Mouse (Mus musculus): Measurements from ENCODE around the gene Gm45711. TPM values are rescaled to one million over a fixed set of nuclear protein-coding genes. Genes with fewer than 3 reads are reported as not detected.
"Not testable (repeated sequence)": the region's sequence is repeated elsewhere in the genome, so short reads cannot be mapped to it uniquely, and the experiment has no call there.

The Gm45711 gene
- total and polyA plus RNA-seq, 3 experiments, result not detected

DNA sequence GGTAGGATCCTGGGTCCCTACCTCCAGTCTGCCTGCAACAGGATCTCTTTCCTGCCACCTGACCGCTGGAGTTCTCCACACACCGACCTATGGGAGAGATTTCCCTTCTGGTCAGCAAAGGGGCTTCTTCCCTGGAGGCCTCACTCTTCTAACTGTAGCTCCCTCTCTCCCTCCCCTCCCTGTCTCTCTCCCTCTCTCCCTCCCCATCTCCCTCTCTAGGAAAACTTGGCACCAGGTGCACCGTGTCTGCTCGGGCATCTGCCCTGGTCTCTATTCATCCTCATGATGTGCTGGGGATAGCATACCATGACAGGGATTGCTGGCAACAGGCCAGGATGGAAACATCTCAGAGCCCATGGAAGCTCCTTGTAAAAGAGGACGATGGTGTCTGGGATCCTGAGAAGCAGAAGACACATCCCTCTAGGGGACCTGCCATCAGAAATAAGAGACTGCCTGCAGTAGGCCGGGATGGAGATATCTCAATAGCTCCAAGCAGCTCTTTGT, 40.9 kb downstream of the Gm45711 start:
- Histone ChIP-seq H3K36me3 (ENCODE audit: control insufficient read depth in 1 of 2, insufficient read depth in 2 of 2, low read length in 2 of 2) (no peaks in the 10 kb centered on the region), H3K27me3 (ENCODE audit: control insufficient read depth in 1 of 2, insufficient read depth in 2 of 2, low read length in 2 of 2) (no peaks in the 10 kb centered on the region), H3K79me2 (ENCODE audit: control insufficient read depth, insufficient read depth, low read length, poor library complexity) (no peaks in the 10 kb centered on the region), H3K9me3 (replicated peaks; ENCODE audit: insufficient read depth, low read length) (no peaks in the 10 kb centered on the region), H3K4me3 (ENCODE audit: control insufficient read depth in 1 of 2, insufficient read depth in 1 of 2, low read depth in 2 of 2, low read length in 2 of 2) (no peak overlapping the region), H3K4me1 (ENCODE audit: control insufficient read depth in 1 of 2, insufficient read depth in 2 of 2, low read length in 2 of 2) (no peaks in the 10 kb centered on the region), H3K27ac (ENCODE audit: control insufficient read depth, low read depth, low read length) (no peak overlapping the region), H3K9ac (ENCODE audit: control insufficient read depth, low read depth, low read length, poor library complexity, severe bottlenecking) (no peak overlapping the region)
- TF ChIP-seq TBP (IDR thresholded peaks at IDR 0.05; ENCODE audit: low read depth, low read length) (no peak), ZC3H11A (IDR thresholded peaks at IDR 0.05; ENCODE audit: low read depth, low read length) (no peak), E2F4 (IDR thresholded peaks at IDR 0.05; ENCODE audit: borderline replicate concordance, low read depth, low read length) (no peak), GABPA (IDR thresholded peaks at IDR 0.05; ENCODE audit: low read depth, low read length) (no peak), CHD2 (IDR thresholded peaks at IDR 0.05; ENCODE audit: low read length) (no peak), MEF2A (IDR thresholded peaks at IDR 0.05; ENCODE audit: extremely low read depth, insufficient replicate concordance, low read depth, low read length, poor library complexity, severe bottlenecking) (no peak), MYC (IDR thresholded peaks at IDR 0.05; ENCODE audit: low read depth, low read length) (no peak), ZMIZ1 (IDR thresholded peaks at IDR 0.05; ENCODE audit: low read depth, low read length) (no peak), TAL1 (IDR thresholded peaks at IDR 0.05; ENCODE audit: low read length) (no peak), NRF1 (IDR thresholded peaks at IDR 0.05; ENCODE audit: insufficient read depth, low read depth, low read length, poor library complexity, severe bottlenecking) (no peak), POLR2A (IDR thresholded peaks at IDR 0.05; ENCODE audit: control insufficient read depth in 1 of 2, insufficient read depth in 1 of 2, low read depth in 1 of 2, low read length in 2 of 2, poor library complexity in 1 of 2) (no peak)
- DNase-seq (ENCODE audit: low read depth, low spot score), result no peak

DNA sequence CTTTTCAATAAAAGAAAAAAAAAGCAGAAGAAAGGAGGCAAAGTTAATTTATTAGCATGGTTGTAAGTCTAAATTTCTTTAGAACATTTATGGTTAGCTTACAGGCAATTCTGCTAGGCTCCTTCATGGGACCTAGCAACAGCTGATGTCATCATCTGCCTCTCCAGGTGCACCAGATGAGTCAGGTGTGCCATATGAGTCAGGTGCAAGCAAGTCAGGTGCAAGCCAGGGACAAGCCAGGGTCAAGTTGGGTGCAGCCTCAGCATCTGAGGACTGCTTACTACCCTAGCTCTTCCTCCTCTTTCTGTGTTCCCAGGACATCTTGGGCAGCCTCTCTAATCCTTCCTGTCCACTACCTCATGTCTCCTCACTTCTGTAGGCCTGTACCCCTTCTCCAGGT, 41.5 kb downstream of the Gm45711 start:
- no peaks in the 10 kb centered on the region for H3K4me1 ChIP-seq (ENCODE audit: control insufficient read depth in 1 of 2, insufficient read depth in 2 of 2, low read length in 2 of 2)
- H3K27ac ChIP-seq (ENCODE audit: control insufficient read depth, low read depth, low read length), result no peak overlapping the region
- no peaks in the 10 kb centered on the region for H3K79me2 ChIP-seq (ENCODE audit: control insufficient read depth, insufficient read depth, low read length, poor library complexity)
- DNase-seq (ENCODE audit: low read depth, low spot score), result no peak
- no peak overlapping the region for H3K9ac ChIP-seq (ENCODE audit: control insufficient read depth, low read depth, low read length, poor library complexity, severe bottlenecking)
- no peaks in the 10 kb centered on the region for H3K36me3 ChIP-seq (ENCODE audit: control insufficient read depth in 1 of 2, insufficient read depth in 2 of 2, low read length in 2 of 2)
- no peak overlapping the region for H3K4me3 ChIP-seq (ENCODE audit: control insufficient read depth in 1 of 2, insufficient read depth in 1 of 2, low read depth in 2 of 2, low read length in 2 of 2)
- H3K27me3 ChIP-seq (ENCODE audit: control insufficient read depth in 1 of 2, insufficient read depth in 2 of 2, low read length in 2 of 2), result no peaks in the 10 kb centered on the region
- H3K9me3 ChIP-seq (replicated peaks; ENCODE audit: insufficient read depth, low read length), result no peaks in the 10 kb centered on the region
- TF ChIP-seq MXI1 (IDR thresholded peaks at IDR 0.05; ENCODE audit: low read depth, low read length) (no peak), KAT2A (conservative IDR thresholded peaks at IDR 0.05; ENCODE audit: low read depth, low read length) (no peak), RCOR1 (IDR thresholded peaks at IDR 0.05; ENCODE audit: low read depth, low read length) (no peak), NELFE (IDR thresholded peaks at IDR 0.05; ENCODE audit: low read depth, low read length) (no peak), USF1 (IDR thresholded peaks at IDR 0.05; ENCODE audit: low read depth, low read length) (no peak), BHLHE40 (IDR thresholded peaks at IDR 0.05; ENCODE audit: borderline replicate concordance, low read depth, low read length) (no peak), TBP (IDR thresholded peaks at IDR 0.05; ENCODE audit: low read depth, low read length) (no peak), RAD21 (IDR thresholded peaks at IDR 0.05; ENCODE audit: low read depth, low read length) (no peak), ELF1 (IDR thresholded peaks at IDR 0.05; ENCODE audit: low read depth, low read length) (no peak), ZMIZ1 (IDR thresholded peaks at IDR 0.05; ENCODE audit: low read depth, low read length) (no peak), MAZ (IDR thresholded peaks at IDR 0.05; ENCODE audit: low read depth, low read length) (no peak), ZC3H11A (IDR thresholded peaks at IDR 0.05; ENCODE audit: low read depth, low read length) (no peak), NRF1 (IDR thresholded peaks at IDR 0.05; ENCODE audit: insufficient read depth, low read depth, low read length, poor library complexity, severe bottlenecking) (no peak), USF2 (IDR thresholded peaks at IDR 0.05; ENCODE audit: borderline replicate concordance in 1 of 2, insufficient read depth in 1 of 2, low read depth in 1 of 2, low read length in 2 of 2) (no peak), CHD1 (IDR thresholded peaks at IDR 0.05; ENCODE audit: low read depth, low read length) (no peak), CHD2 (IDR thresholded peaks at IDR 0.05; ENCODE audit: low read length) (no peak), POLR2A (IDR thresholded peaks at IDR 0.05; ENCODE audit: control insufficient read depth in 1 of 2, insufficient read depth in 1 of 2, low read depth in 1 of 2, low read length in 2 of 2, poor library complexity in 1 of 2) (no peak)

DNA sequence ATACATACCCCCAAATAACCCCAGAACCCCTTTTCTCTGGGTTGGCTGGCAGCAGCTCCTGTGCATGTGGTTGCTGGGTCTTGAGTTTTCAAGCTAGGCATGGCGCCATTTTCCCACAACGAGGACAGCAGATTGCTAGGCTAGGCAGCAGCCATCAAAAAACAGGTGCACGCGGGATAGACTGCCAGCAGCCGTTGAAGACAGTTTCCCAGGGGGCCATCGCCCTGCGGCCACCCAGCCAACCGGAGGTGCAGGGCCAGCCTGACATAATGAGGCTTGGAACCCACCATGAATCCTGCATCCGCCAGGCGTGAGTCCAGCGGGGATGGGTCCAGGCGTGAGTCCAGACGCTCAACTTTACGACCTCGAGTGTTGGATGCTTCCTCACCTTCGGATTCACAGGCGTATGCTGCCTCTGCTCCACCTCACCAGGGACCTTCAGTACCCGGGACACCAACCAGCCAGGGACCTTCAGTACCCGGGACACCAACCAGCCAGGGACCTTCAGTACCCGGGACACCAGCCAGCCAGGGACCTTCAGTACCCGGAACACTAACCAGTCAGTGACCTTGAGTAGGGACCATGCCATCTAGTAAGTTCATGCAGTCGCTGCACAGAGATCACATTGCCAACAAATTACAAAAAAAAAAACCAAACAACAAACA, 45.5 kb downstream of the Gm45711 start:
- H3K9me3 ChIP-seq (replicated peaks; ENCODE audit: insufficient read depth, low read length); H3K27me3 ChIP-seq (ENCODE audit: control insufficient read depth in 1 of 2, insufficient read depth in 2 of 2, low read length in 2 of 2); DNase-seq (ENCODE audit: low read depth, low spot score); H3K4me3 ChIP-seq (ENCODE audit: control insufficient read depth in 1 of 2, insufficient read depth in 1 of 2, low read depth in 2 of 2, low read length in 2 of 2); H3K4me1 ChIP-seq (ENCODE audit: control insufficient read depth in 1 of 2, insufficient read depth in 2 of 2, low read length in 2 of 2); H3K9ac ChIP-seq (ENCODE audit: control insufficient read depth, low read depth, low read length, poor library complexity, severe bottlenecking); H3K27ac ChIP-seq (ENCODE audit: control insufficient read depth, low read depth, low read length); H3K36me3 ChIP-seq (ENCODE audit: control insufficient read depth in 1 of 2, insufficient read depth in 2 of 2, low read length in 2 of 2); H3K79me2 ChIP-seq (ENCODE audit: control insufficient read depth, insufficient read depth, low read length, poor library complexity): not testable (repeated sequence)

All from MEL (cell line).